Mouse (Mus musculus) hindbrain, embryonic 16.5 days (tissue): ENCODE results near the gene Rarres1. TPM values are rescaled to one million over a fixed set of nuclear protein-coding genes. Genes with fewer than 3 reads are reported as not detected.

Source experiments
- ATAC-seq: fragments of 200-750 bp; cut with Nextera tagmentation; 2 replicates; pipeline ENCODE4 v1.8.0; 2017; ENCODE audit warnings: moderate TSS enrichment, moderate library complexity
- H3K27ac ChIP-seq: fragments of 300-500 bp; sonication (generic); 2 replicates; pipeline ENCODE4 v1.5.1; 2014; ENCODE audit warnings: low read depth, mild to moderate bottlenecking, control low read depth, low read length, moderate library complexity
- H3K27me3 ChIP-seq: fragments of 300-500 bp; sonication (generic); replicated peaks from 2 replicates; pipeline ENCODE4 v1.6.1; 2014; ENCODE audit warnings: low read length; ENCODE audit not compliant: control insufficient read depth, insufficient read depth
- H3K36me3 ChIP-seq: fragments of 300-500 bp; sonication (generic); 2 replicates; pipeline ENCODE4 v1.6.1; 2014; ENCODE audit warnings: mild to moderate bottlenecking, low read length, moderate library complexity, mixed read lengths; ENCODE audit not compliant: control insufficient read depth, insufficient read depth
- H3K4me1 ChIP-seq: fragments of 300-500 bp; sonication (generic); 2 replicates; pipeline ENCODE4 v1.6.1; 2014; ENCODE audit warnings: low read depth, low read length; ENCODE audit not compliant: control insufficient read depth, insufficient read depth
- H3K4me2 ChIP-seq: fragments of 300-500 bp; sonication (generic); 2 replicates; pipeline ENCODE4 v1.6.1; 2014; ENCODE audit warnings: mild to moderate bottlenecking, low read length, control low read depth, moderate library complexity
- H3K4me3 ChIP-seq: fragments of 300-500 bp; sonication (generic); 2 replicates; pipeline ENCODE4 v1.5.1; 2014; ENCODE audit warnings: mild to moderate bottlenecking, low read length, control low read depth, moderate library complexity
- H3K9ac ChIP-seq: fragments of 300-500 bp; sonication (generic); 2 replicates; pipeline ENCODE4 v1.6.1; 2014; ENCODE audit warnings: low read depth, mild to moderate bottlenecking, control low read depth, low read length, moderate library complexity
- H3K9me3 ChIP-seq: fragments of 300-500 bp; sonication (generic); 2 replicates; pipeline ENCODE4 v1.6.1; 2014; ENCODE audit warnings: mild to moderate bottlenecking, low read length, moderate library complexity; ENCODE audit not compliant: control insufficient read depth
- WGBS: fragments of 180-500 bp; shearing (Covaris S2); extraction: QIAGEN DNeasy Blood & Tissue Kit; methylation state at CpG from one replicate; pipeline ENCODE4 v1.1.7; 2014; 5-methylcytosine and 5-hydroxymethylcytosine counted together
- polyA plus RNA-seq: library from polyadenylated mRNA; unstranded; fragments of >200 nt; fragmentation: Nextera tagmentation; extraction: Ambion mirVana; gene quantifications from 2 replicates; pipeline ENCODE4 v1.2.1, GENCODE M21; 2015

Gene Rarres1
- polyA plus RNA-seq, 1 experiment from 2014 or later = 2.4 TPM

- no peaks in the 10 kb centered on the region for H3K4me1 ChIP-seq
- WGBS = 85% methylated on average over 6 of the region's 6 CpGs
- ATAC-seq = no peak
- H3K4me2 ChIP-seq = no peak overlapping the region
- H3K27me3 ChIP-seq = no peaks in the 10 kb centered on the region
- no peak overlapping the region for H3K27ac ChIP-seq
- no peaks in the 10 kb centered on the region for H3K9me3 ChIP-seq
- H3K4me3 ChIP-seq = no peak overlapping the region
- H3K36me3 ChIP-seq = peaks cover 13% of the 10 kb centered on the region
- no peak overlapping the region for H3K9ac ChIP-seq
Measured at GRCm38 (mm10) chr3:67473438-67473837, 41.9 kb downstream of the Rarres1 start.

GRCm38 (mm10) chr3:67471408-67472127 lies 43.8 kb downstream of the Rarres1 start:
- Histone ChIP-seq H3K4me1 (no peaks in the 10 kb centered on the region), H3K27me3 (no peaks in the 10 kb centered on the region)
- 94% methylated on average over 4 of the region's 4 CpGs for WGBS

GRCm38 (mm10) chr3:67467281-67467680 lies 48.0 kb downstream of the Rarres1 start:
- Histone ChIP-seq H3K9ac (no peak overlapping the region), H3K27me3 (no peaks in the 10 kb centered on the region), H3K4me2 (no peak overlapping the region), H3K9me3 (no peaks in the 10 kb centered on the region), H3K4me3 (no peak overlapping the region), H3K36me3 (peaks cover 10% of the 10 kb centered on the region), H3K4me1 (peaks cover 3% of the 10 kb centered on the region; the same call in 1 of the 2 replicates), H3K27ac (no peak overlapping the region)
- WGBS = 85% methylated on average over 2 of the region's 2 CpGs
- ATAC-seq = no peak

More at GRCm38 (mm10) chr3:67471408-67472127, 43.8 kb downstream of the Rarres1 start:
- Histone ChIP-seq H3K9me3 (no peaks in the 10 kb centered on the region), H3K9ac (no peak overlapping the region), H3K27ac (no peak overlapping the region), H3K4me3 (no peak overlapping the region), H3K4me2 (no peak overlapping the region), H3K36me3 (peaks cover 23% of the 10 kb centered on the region)
- ATAC-seq = no peak

GRCm38 (mm10) chr3:67466576-67466975 lies 48.7 kb downstream of the Rarres1 start:
- Histone ChIP-seq H3K4me3 (no peak overlapping the region), H3K27me3 (no peaks in the 10 kb centered on the region), H3K27ac (no peak overlapping the region), H3K4me1 (peaks cover 3% of the 10 kb centered on the region; the same call in 1 of the 2 replicates), H3K4me2 (no peak overlapping the region), H3K9ac (no peak overlapping the region), H3K36me3 (peaks cover 10% of the 10 kb centered on the region), H3K9me3 (no peaks in the 10 kb centered on the region)
- 87% methylated on average over 5 of the region's 5 CpGs for WGBS
- ATAC-seq = no peak

GRCm38 (mm10) chr3:67463450-67464372 lies 51.6 kb downstream of the Rarres1 start, which contains the start of gene Lxn:
Gene Lxn (minus strand): TSS chr3:67463926.
- Histone ChIP-seq H3K9ac (peak within 1 kb of the TSS; percentile 75), H3K4me3 (peak within 1 kb of the TSS; percentile 54), H3K27ac (peak within 1 kb of the TSS; percentile 76), H3K9me3 (no peaks in the 10 kb centered on the region), H3K36me3 (peaks cover 14% of the 10 kb centered on the region), H3K27me3 (no peaks in the 10 kb centered on the region), H3K4me1 (peaks cover 3% of the 10 kb centered on the region; the same call in 1 of the 2 replicates), H3K4me2 (peak within 1 kb of the TSS; percentile 73)
- peak; percentile 92 for ATAC-seq
- 1% methylated on average over 43 of the region's 43 CpGs for WGBS

- H3K4me1 ChIP-seq = peaks cover 3% of the 10 kb centered on the region; the same call in 1 of the 2 replicates
- ATAC-seq = no peak
- 4% methylated on average over 12 of the region's 12 CpGs for WGBS
Measured at GRCm38 (mm10) chr3:67463001-67463400, 52.3 kb downstream of the Rarres1 start.

GRCm38 (mm10) chr3:67462578-67462977 lies 52.7 kb downstream of the Rarres1 start:
- Histone ChIP-seq H3K36me3 (peaks cover 13% of the 10 kb centered on the region), H3K4me3 (peak overlapping the region; percentile 54), H3K9ac (peak overlapping the region; percentile 75; the same call in 1 of the 2 replicates), H3K4me2 (peak overlapping the region; percentile 73), H3K9me3 (no peaks in the 10 kb centered on the region), H3K4me1 (peaks cover 3% of the 10 kb centered on the region; the same call in 1 of the 2 replicates), H3K27ac (no peak overlapping the region), H3K27me3 (no peaks in the 10 kb centered on the region)
- ATAC-seq = no peak
- 39% methylated on average over 10 of the region's 10 CpGs for WGBS

More at GRCm38 (mm10) chr3:67463001-67463400, 52.3 kb downstream of the Rarres1 start:
- peak overlapping the region; percentile 76 for H3K27ac ChIP-seq
- H3K9me3 ChIP-seq = no peaks in the 10 kb centered on the region
- H3K27me3 ChIP-seq = no peaks in the 10 kb centered on the region
- peak overlapping the region; percentile 54 for H3K4me3 ChIP-seq
- H3K9ac ChIP-seq = peak overlapping the region; percentile 75
- H3K36me3 ChIP-seq = peaks cover 13% of the 10 kb centered on the region
- H3K4me2 ChIP-seq = peak overlapping the region; percentile 73

GRCm38 (mm10) chr3:67462015-67462414 lies 53.3 kb downstream of the Rarres1 start:
- peak overlapping the region; percentile 54; the same call in 1 of the 2 replicates for H3K4me3 ChIP-seq
- H3K27ac ChIP-seq = 0 out of 2 replicates have a peak overlapping the region, but pooled peaks have one; percentile 39
- 59% methylated on average over 7 of the region's 7 CpGs for WGBS
- no peak overlapping the region for H3K9ac ChIP-seq
- H3K4me1 ChIP-seq = peaks cover 3% of the 10 kb centered on the region; the same call in 1 of the 2 replicates
- no peaks in the 10 kb centered on the region for H3K9me3 ChIP-seq
- peaks cover 14% of the 10 kb centered on the region for H3K36me3 ChIP-seq
- H3K4me2 ChIP-seq = peak overlapping the region; percentile 73
- no peak for ATAC-seq
- no peaks in the 10 kb centered on the region for H3K27me3 ChIP-seq
